Mouse (Mus musculus) erythroid progenitor cell, adult 5-6 weeks (primary cell): ENCODE results near the gene Ppp1r14a. TPM values are rescaled to one million over a fixed set of nuclear protein-coding genes. Genes with fewer than 3 reads are reported as not detected.
A peak's percentile ranks its signal among the peaks of the same experiment; 100 is the strongest.

ENCODE experiments used
- ATAC-seq: replicated peaks from 2 replicates; pipeline ENCODE4 v1.8.0; 2016; ENCODE audit warnings: moderate number of reproducible peaks, mild to moderate bottlenecking, moderate TSS enrichment, inconsistent platforms; ENCODE audit not compliant: poor library complexity, low FRiP score, severe bottlenecking
- total RNA-seq, 2 experiments: library from RNA; stranded (forward) in 1 of 2; stranded (reverse) in 1 of 2; fragments of 150-400 nt in 1 of 2; fragments of 186-747, 209-891 nt in 1 of 2; gene quantifications; 2 replicates each; pipeline versions ENCODE4 v1.2.3 to v1.2.4; 2015 to 2017; ENCODE audit warnings: low replicate concordance in 2 of 2

Ppp1r14a gene
- total RNA-seq, 2 experiments from 2014 or later, result not detected

- no peak for ATAC-seq
Observed at GRCm38 (mm10) chr7:29277510-29277909, 11.6 kb upstream of the Ppp1r14a start.

GRCm38 (mm10) chr7:29279261-29279660 is 9.8 kb upstream of the Ppp1r14a start:
- no peak for ATAC-seq

- no peak for ATAC-seq
Observed at GRCm38 (mm10) chr7:29279924-29280323, 9.2 kb upstream of the Ppp1r14a start.

DNA sequence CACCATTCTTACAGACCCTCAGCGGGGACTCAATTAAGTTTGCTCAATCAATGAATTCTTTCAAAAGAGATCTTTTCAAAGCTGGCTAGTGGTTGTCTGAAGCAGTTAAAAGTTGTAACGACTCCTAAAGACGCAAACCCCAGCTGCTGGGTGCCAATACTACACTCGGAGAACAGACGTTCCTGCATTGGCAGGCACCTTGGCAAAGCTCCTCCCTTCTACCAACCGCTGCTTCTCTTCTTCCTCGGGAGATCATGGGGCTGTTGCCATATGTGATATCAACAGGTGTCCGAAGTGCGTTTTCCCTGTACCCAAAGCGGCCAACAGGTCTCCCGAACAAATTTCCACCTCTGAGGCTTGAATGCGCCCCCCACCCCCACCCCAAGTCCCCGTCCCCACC is 8.3 kb upstream of the Ppp1r14a start:
- ATAC-seq, result no peak

- ATAC-seq, result no peak
Observed at GRCm38 (mm10) chr7:29281201-29282073, 7.7 kb upstream of the Ppp1r14a start, which contains the start of gene Spint2. TSS of gene Spint2 (minus strand) at chr7:29281912.

DNA sequence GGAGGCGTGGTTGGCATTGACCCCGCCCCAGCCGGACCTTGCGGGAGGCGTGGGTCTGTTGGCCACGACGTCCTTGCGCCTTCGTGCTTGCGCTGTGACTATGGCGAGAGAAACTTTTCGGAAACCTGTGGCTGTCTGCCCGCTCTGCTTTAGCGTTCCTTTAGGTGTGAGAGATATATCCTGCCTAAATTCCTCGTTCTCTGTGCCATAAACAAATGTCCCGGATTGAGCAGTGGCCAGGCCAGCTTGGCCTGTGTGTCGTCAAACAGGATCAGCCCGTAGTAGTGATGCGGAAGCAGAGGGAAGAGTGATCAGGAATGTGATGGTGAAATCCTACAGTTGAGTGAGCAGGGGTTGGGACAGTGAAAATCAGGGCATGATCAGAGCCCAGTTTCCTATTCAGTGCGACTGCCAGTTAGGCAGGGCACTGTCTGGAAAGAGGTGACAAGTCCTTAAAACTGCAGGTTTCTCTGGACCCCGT is 7.0 kb upstream of the Ppp1r14a start:
- 0 out of 2 replicates have a peak, but pooled peaks have one; percentile 25 for ATAC-seq

GRCm38 (mm10) chr7:29283876-29284275 is 5.2 kb upstream of the Ppp1r14a start:
- no peak for ATAC-seq

DNA sequence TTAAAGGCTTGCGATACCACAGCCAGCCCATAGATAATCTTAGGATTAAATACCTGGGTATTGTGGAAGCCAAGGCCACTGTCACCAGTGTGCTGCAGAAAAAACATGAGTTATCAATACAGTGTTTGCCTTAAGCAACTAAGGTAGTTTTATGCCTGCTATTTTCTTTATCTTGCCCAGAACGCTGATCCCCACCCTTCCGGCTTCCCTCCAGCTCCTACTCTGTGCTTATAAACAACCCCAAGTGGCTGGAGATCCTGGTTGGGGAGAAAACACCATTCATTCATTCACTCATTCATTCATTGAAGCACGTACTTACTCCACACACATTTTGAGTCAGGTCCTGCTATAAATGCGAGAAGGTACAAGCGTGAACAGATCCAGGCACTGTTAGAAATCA is 4.6 kb upstream of the Ppp1r14a start:
- ATAC-seq, result no peak

DNA sequence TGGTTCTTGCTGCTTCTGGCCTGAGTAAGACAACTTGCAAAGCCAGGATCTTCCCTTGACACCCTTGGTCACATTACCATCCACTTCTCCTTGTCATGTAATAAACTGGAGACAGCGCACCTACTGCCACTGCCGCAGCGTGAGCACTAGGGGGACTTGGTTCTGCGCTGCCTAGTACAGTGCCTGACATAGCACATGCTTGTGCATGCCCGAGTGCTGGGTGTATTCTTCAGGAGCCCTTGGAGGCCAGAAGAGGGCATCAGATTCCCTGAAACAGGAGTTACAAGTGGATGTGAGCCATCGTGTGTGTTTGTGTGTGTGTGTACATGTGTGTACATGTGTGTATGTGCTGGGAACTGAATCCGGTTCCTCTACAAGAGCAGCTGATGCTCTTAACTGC is 1.6 kb upstream of the Ppp1r14a start:
- no peak for ATAC-seq

- ATAC-seq, result no peak
Observed at GRCm38 (mm10) chr7:29288079-29288478, 1.0 kb upstream of the Ppp1r14a start.

GRCm38 (mm10) chr7:29289856-29290255 is 748 bp downstream of the Ppp1r14a start:
- no peak for ATAC-seq

DNA sequence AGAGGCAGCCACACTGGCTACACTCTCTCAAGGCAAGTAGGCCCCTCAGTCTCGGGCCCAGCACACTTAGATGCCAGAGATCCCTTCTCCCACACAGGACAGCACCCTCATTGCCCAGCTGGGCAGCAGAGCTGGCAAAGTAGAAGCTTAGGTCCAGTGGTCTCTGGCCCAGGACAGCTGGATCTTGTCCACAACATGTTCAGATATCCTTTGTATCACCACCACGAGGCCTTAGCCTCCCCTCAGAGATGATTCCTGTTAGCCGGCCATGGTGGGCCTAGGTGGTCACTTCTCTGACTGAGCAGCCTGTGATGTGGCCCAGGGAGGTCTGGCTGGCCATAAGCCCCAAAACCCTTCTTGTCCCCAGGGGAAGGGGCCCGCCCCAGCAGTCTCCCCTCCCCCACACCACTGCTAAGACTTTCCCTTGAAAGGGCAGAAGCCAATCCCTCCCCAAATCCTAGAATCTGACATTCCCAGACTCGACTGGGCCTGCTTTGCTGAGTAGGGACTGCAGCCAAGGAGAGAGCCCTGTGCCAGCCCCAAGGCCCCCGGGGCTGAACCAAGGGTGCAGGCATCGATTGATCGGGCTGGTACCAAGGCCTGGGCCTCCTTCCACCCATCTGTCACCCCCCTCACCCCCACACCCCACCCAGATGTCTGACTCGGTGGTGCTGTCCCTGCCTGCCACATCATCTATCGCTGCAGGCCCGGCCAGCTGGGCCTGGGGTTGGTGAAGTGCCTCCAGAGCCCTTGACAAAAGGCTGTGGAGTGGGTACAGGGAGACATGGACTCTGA is 1.8 kb downstream of the Ppp1r14a start:
- no peak for ATAC-seq

- no peak for ATAC-seq
Observed at GRCm38 (mm10) chr7:29291616-29292457, 2.7 kb downstream of the Ppp1r14a start.

GRCm38 (mm10) chr7:29292458-29293098 is 3.5 kb downstream of the Ppp1r14a start:
- no peak for ATAC-seq

DNA sequence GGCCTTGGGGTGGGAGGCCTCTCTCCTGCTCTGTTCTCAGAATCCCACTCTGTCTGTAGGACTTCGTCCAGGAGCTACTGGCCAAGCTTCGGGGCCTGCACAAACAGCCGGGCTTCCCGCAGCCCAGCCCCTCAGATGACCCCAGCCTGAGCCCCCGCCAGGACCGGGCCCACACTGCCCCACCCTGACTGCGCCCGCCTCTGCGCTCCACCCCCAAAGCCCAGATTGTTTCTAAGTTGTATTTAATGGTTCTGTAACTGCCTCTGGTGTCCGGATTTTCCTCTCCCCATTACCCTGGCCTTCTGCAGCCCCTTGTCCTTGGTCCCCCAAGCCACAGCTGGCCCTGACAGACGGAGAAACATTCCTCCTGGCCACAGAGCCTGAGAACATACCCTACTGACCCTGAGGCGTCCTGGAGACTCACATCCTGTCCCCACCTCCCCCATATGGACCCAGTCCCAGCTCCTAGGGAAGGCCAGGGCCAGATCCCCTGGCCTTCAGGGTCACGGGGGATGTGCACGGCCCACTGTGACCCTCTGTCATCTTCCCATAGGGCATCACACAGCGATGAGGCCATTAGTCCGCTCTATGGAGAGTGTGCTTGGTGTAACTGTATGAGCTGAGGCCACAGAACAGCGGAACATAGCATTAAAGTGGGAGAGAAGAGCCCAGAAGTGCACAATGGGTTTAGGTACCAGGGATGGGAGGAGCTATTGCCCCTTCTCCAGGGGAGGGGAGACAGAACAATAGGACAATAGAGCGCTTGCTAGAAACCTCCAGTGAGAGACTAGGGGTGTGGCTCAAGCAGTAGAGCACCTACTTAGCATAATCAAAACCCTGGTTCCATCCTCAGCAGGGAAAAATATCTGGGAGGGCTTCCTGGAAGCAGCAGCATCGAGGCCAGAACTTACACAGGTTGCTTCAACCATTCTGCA is 4.3 kb downstream of the Ppp1r14a start:
- no peak for ATAC-seq

GRCm38 (mm10) chr7:29294111-29294761 is 5.1 kb downstream of the Ppp1r14a start:
- no peak for ATAC-seq

GRCm38 (mm10) chr7:29295861-29296647 is 6.9 kb downstream of the Ppp1r14a start:
- no peak for ATAC-seq
